Mouse (Mus musculus): Measurements from ENCODE around the gene Colec11. TPM values are rescaled to one million over a fixed set of nuclear protein-coding genes. Genes with fewer than 3 reads are reported as not detected.

Colec11 gene
- 1 to 10 TPM in 1 of 2 experiments, not detected in 1; 1.1 TPM for polyA plus RNA-seq (2017; shearing (Covaris generic))

DNA sequence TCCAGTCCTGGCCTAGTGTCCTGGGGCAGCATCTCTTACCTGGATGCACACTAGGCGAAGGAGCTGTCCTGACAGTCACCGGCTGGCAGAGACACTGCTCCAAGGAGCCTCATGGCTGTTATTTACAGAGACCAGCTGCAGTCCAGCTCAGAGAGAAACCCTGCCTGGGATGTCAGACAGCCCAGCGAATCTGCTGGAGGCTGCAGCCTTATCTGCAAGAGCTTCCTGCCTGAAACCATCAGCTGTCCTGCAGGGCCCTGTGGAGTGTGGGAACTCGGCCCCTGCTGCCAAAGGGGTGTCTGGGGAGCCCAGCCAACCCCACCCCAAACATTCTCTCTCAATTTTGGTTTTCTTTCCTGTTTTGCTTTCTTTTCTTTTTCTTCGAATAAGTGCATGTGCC is at the start of gene Colec11:
Gene Colec11, minus strand, starts transcription at position 183 of the 400 bp plus-strand sequence.

DNA sequence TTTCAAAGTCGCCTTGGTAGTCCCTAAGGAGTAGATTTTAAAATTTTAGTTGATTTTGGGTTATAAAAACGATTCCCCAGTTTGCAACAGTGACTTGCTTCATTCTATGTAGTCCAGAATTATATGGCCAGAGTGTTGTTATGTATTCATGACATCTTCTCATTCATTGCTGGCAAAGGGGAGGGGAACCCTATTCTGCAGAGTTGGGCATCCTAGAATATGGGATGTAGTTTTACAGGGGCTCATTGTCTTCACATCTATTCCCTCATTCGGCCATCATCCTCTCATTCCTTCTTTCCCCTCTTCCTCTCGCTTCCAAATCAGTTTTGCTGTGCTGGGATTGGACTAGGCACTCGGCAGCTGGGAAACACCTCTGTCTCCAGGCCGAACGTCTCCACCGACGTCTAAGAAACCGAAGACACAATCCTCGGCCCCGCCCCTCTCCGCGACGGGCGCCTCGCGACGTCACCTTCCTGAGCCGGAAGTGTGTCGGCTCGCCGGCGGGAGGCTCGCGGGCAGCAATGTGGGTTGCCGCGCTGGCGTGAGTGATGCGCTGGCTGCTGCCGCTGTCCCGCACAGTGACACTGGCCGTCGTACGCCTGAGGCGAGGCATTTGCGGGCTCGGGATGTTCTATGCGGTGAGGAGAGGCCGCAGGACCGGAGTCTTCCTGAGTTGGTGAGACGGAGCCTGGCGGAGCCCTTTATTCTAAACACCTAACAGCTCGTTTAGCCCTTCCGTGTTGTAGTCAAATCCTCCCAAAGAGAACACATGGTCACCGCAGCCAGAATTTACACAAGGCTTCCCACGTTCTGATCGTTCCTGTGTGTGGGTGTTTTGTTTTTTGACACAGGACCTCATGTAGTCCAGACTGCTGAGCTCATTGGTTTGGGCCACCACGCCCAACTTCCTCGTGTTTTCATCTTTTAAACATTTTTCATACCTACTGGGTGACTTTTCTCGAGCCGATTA is 26.2 kb upstream of the Colec11 start, which contains the start of gene Rnaseh1:
Gene Rnaseh1, plus strand, starts transcription at position 462 of the 970 bp plus-strand sequence.

DNA sequence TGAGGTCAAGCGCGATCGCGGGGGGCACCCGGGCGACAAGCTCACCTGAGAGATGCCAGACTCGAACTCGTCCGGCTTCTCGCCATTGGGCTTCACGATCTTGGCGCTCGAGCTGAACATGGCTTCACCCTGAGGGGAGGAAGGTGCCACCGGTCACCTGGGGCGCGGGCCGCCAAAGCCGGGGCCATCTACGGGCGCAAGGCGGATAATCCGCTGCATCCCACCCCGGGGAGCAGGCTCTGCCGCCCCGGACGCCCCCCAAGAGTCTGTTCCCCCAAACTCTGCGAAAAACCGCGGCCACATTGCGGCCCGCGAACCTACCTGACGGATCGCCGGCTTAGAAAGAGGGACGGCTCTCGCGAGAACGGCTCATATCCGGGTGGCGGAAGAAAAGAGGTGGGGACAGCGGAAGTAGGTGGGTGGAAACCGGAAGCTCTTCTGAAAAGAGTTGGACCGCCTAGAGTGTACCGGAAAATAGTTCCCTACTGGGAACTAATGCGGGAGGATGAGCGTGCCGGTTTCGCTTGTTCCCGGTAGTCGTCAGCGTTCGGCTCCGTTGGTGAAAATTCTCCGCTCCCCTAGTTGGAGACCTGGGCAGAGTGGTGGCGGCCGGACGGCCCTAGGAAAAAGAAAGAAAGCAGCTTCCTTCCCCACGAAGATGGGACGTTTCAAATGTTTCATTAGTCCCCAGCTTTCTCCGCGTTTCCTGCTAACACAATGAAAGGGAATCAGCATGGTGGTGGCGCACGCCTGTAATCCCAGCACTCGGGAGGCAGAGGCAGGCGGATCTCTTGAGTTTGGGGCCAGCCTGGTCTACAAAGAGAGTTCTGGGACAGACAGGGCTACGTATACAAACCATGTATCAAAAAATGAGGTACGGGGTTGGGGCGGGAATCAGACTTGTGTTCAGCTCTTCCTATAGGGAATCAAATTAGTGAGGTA is 12.6 kb upstream of the Colec11 start, which contains the start of gene Rps7:
Gene Rps7, minus strand, starts transcription at position 419 of the 942 bp plus-strand sequence.

DNA sequence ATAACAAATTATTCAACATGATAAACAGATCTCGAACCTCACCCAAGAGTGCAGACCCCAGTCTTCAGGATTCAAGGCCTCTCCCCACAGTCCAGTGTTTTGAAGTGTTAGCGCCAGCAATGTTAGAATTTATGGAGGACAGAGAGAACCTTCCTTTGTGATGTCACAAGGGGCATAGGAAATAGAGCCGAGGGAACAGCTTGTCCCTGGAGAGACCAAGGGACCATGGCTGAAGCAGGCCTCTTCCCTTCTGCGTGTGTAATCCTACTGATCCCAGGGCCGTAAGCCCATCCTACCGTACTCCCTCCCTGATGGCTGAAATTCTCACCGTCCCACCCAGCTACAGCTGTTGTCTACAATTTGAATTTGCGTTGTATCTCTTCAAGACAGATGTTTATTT is 40.8 kb downstream of the Colec11 start, which contains the start of gene Allc:
Gene Allc, minus strand, starts transcription at position 101 of the 400 bp plus-strand sequence.

DNA sequence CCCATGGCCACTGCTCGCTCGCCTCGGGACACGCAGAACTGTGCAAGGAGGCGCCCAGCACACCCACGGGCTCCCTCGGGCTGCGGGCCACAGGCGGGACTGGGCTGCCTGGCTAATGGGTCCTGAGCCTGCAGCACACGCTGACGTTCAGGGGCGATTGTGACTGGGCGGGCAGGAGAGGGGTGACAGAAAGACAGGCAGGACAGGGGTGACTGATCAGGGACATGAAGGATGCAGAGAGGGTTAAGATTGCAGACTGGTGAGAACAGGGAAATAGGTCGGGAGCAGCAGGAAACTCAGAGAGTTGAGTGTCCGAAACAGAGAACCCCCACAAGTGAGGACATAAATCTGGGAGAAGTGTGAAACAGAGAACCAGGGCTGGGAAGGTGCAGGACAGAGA is 70.9 kb downstream of the Colec11 start, which contains the start of gene Dcdc2c:
Gene Dcdc2c, minus strand, starts transcription at position 101 of the 400 bp plus-strand sequence.

Other genes starting within 250 kb of the Colec11 start
- under 1 TPM in 1 of 2 experiments, not detected in 1; 0.14 TPM for gene Dcdc2c, start 71.0 kb downstream of the Colec11 start, polyA plus RNA-seq (2017; shearing (Covaris generic))
- gene Allc, start 40.9 kb downstream of the Colec11 start, polyA plus RNA-seq (2017; shearing (Covaris generic)) = not detected
- 1,000 to 10,000 TPM in 1 of 2 experiments, 100 to 1,000 TPM in 1; 732 to 1,312 TPM for gene Rps7, start 12.6 kb upstream of the Colec11 start, polyA plus RNA-seq (2017; shearing (Covaris generic))
- 10 to 100 TPM; 33.8 to 39.1 TPM for gene Rnaseh1, start 26.2 kb upstream of the Colec11 start, polyA plus RNA-seq (2017; shearing (Covaris generic))
- 10 to 100 TPM; 50.8 to 75.7 TPM for gene Adi1, start 51.9 kb upstream of the Colec11 start, polyA plus RNA-seq (2017; shearing (Covaris generic))
- 10 to 100 TPM; 47.1 to 57.7 TPM for gene Trappc12, start 127.1 kb upstream of the Colec11 start, polyA plus RNA-seq (2017; shearing (Covaris generic))
- 10 to 100 TPM; 45.7 to 58.5 TPM for gene Eipr1, start 128.4 kb upstream of the Colec11 start, polyA plus RNA-seq (2017; shearing (Covaris generic))